ENCODE assay signal across 8 mouse cellular contexts in genomic region chr2:72285256-72285887, GRCm38 (mm10). TPM values are rescaled to one million over a fixed set of nuclear protein-coding genes. Genes with fewer than 3 reads are reported as not detected.
DNase-seq lines count a peak whose midpoint lies in the region; ATAC-seq and TF ChIP-seq lines count a peak whose summit lies in the region.

TSS of gene Map3k20 (plus strand) at chr2:72285637.

- H3K27me3 ChIP-seq in forebrain, embryonic 13.5 days = peaks cover 12% of the 10 kb centered on the region; the same call in 1 of the 2 replicates
- no peaks in the 10 kb centered on the region for H3K27me3 ChIP-seq in lung, embryonic 14.5 days (ENCODE audit: insufficient read depth, low read length)

- no peaks in the 10 kb centered on the region for H3K36me3 ChIP-seq in forebrain, embryonic 13.5 days (ENCODE audit: poor library complexity, severe bottlenecking)
- H3K36me3 ChIP-seq in lung, embryonic 14.5 days (ENCODE audit: insufficient read depth) = no peaks in the 10 kb centered on the region

- H3K4me3 ChIP-seq in forebrain, embryonic 13.5 days = peak within 1 kb of the TSS; percentile 78
- peak within 1 kb of the TSS; percentile 90 for H3K4me3 ChIP-seq in lung, embryonic 14.5 days (ENCODE audit: low read depth, low read length)

- intact Hi-C loops in heart, postnatal 14 days (cut with DNase I) = loop anchor here (2.0 to 10.0 kb wide), 2 partner anchors 41 to 189 kb away; partner anchors contain the start of gene Cdca7

- no peak within 1 kb of the TSS for H3K27ac ChIP-seq in forebrain, embryonic 13.5 days
- peak within 1 kb of the TSS; percentile 86 for H3K27ac ChIP-seq in lung, embryonic 14.5 days (ENCODE audit: low read depth)

- ATAC-seq in forebrain, embryonic 13.5 days = peak; percentile 84
- peak; percentile 84 for ATAC-seq in lung, embryonic 14.5 days (ENCODE audit: insufficient read depth)
- peak; percentile 79 for ATAC-seq in neutrophil, adult 5-6 weeks (ENCODE audit: extremely low read depth, insufficient number of reproducible peaks, low FRiP score, poor library complexity, severe bottlenecking)

- H3K9me3 ChIP-seq in forebrain, embryonic 13.5 days (replicated peaks) = no peaks in the 10 kb centered on the region
- no peaks in the 10 kb centered on the region for H3K9me3 ChIP-seq in lung, embryonic 14.5 days (ENCODE audit: low read depth, low read length)

- DNase-seq in ES-CJ7 (ENCODE audit: low read depth, low spot score) = peak; percentile 52
- DNase-seq in c-Kit-positive CD71-negative TER-119-negative erythroid progenitor cells, embryonic 14.5 days (ENCODE audit: low read depth) = peak; percentile 50
- peak; percentile 84 for DNase-seq in heart, postnatal 14 days
- no peak for DNase-seq in large intestine, adult 2 months (ENCODE audit: low read depth, low spot score)
- DNase-seq in lung, embryonic 14.5 days = peak; percentile 88
- DNase-seq in thymus, postnatal 4 days = peak; percentile 75

- H3K4me1 ChIP-seq in forebrain, embryonic 13.5 days = peaks cover 14% of the 10 kb centered on the region
- peaks cover 11% of the 10 kb centered on the region; the same call in 1 of the 2 replicates for H3K4me1 ChIP-seq in lung, embryonic 14.5 days (ENCODE audit: insufficient read depth)

- peak within 1 kb of the TSS; percentile 95 for H3K4me2 ChIP-seq in forebrain, embryonic 13.5 days
- peak within 1 kb of the TSS; percentile 67 for H3K4me2 ChIP-seq in lung, embryonic 14.5 days

- peak within 1 kb of the TSS; percentile 84 for H3K9ac ChIP-seq in forebrain, embryonic 13.5 days
- peak within 1 kb of the TSS; percentile 97 for H3K9ac ChIP-seq in lung, embryonic 14.5 days

- TF ChIP-seq CTCF in lung, embryonic 14.5 days (IDR thresholded peaks at IDR 0.05; ENCODE audit: low read depth) = peak; percentile 45

- WGBS in forebrain, embryonic 13.5 days = 2% methylated on average over 47 of the region's 50 CpGs
- 5% methylated on average over 49 of the region's 50 CpGs for WGBS in large intestine, adult 2 months
- 1% methylated on average over 50 of the region's 50 CpGs for WGBS in lung, embryonic 14.5 days

RNA-seq across cellular contexts. Expression of gene Map3k20, which starts in this region (rescaled TPM):
- polyA plus RNA-seq in forebrain, embryonic 13.5 days (2015; fragmentation: Nextera tagmentation; extraction: Ambion mirVana) = 5.9 and 6.0 TPM in 2 replicates
- total RNA-seq in heart, postnatal 14 days (2021) = 100 to 1,000 TPM; 220 to 230 TPM
- 13.1 and 16.2 TPM in 2 replicates for polyA plus RNA-seq in large intestine, adult 2 months (2012; rRNA removed)
- polyA plus RNA-seq in lung, embryonic 14.5 days (2014; fragmentation: Nextera tagmentation; extraction: Ambion mirVana) = 36.4 and 37.5 TPM in 2 replicates
- total RNA-seq in neutrophil, adult 5-6 weeks (2017) = 2.6 and 3.7 TPM in 2 replicates

Comparison
In these comparisons a context has a peak if more than half of its experiments do, and no peak if none do; other contexts are left out.
1. RNA of gene Map3k20 (total RNA-seq): 220 to 230 TPM in heart, postnatal 14 days; 2.6 to 3.7 TPM in neutrophil, adult 5-6 weeks; every median in the first group is over 10 times any median in the second.
2. Peak in every context shown above with its lines, with median percentiles within 50 percentile points of each other: ATAC-seq.